Mouse (Mus musculus) mouse trophoblast stem cell (cell line): ENCODE results near the gene Rhox4e.
"Not testable (repeated sequence)": the region's sequence is repeated elsewhere in the genome, so short reads cannot be mapped to it uniquely, and the experiment has no call there.

Source experiments
- in situ Hi-C, 2 experiments: fragments of 300-500 bp; cut with MseI, MboI; formaldehyde crosslinking; loops; 2 replicates in 1 of 2; 3 replicates in 1 of 2; pipeline ENCODE4 v1.15.1; 2025

Gene Rhox4e

DNA sequence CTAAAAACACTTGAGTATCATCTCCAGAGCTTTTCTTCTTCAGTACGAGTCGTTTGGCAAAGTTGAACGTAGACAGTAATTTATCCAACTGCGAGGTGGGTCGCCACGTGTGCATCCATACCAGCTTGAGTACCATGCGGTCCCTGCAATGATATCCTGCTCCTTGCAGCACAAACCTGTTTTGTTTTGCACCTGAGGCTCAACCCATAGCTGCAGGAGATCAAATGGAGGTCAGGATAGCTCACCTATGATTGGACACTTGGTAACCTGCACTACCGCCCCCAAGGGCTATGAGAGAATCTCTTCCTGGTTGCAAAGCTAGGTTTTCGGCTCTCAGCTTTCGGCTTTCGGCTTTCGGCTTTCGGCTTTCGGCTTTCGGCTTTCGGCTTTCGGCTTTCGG lies at the start of gene Rhox4e:
Rhox4e (plus strand) TSS at position 301 of the 400 bp plus-strand sequence.
- in situ Hi-C loops, result not testable (repeated sequence)

- in situ Hi-C loops, result not testable (repeated sequence)
These were observed 43.2 kb upstream of the Rhox4e start, which contains the start of gene Rhox4d for GRCm38 (mm10) chrX:37514059-37514458. Rhox4d (plus strand) TSS chrX:37514359.

GRCm38 (mm10) chrX:37530152-37530551 lies 27.1 kb upstream of the Rhox4e start, which contains the start of gene Rhox2e:
Rhox2e (plus strand) TSS chrX:37530452.
- in situ Hi-C loops, result not testable (repeated sequence)

GRCm38 (mm10) chrX:37541719-37542118 lies 15.5 kb upstream of the Rhox4e start, which contains the start of gene Rhox3e:
Rhox3e (plus strand) TSS chrX:37542019.
- in situ Hi-C loops, result not testable (repeated sequence)

GRCm38 (mm10) chrX:37571105-37571504 lies 13.9 kb downstream of the Rhox4e start, which contains the start of gene Rhox2f:
Rhox2f (plus strand) TSS chrX:37571405.
- in situ Hi-C loops, result not testable (repeated sequence)

DNA sequence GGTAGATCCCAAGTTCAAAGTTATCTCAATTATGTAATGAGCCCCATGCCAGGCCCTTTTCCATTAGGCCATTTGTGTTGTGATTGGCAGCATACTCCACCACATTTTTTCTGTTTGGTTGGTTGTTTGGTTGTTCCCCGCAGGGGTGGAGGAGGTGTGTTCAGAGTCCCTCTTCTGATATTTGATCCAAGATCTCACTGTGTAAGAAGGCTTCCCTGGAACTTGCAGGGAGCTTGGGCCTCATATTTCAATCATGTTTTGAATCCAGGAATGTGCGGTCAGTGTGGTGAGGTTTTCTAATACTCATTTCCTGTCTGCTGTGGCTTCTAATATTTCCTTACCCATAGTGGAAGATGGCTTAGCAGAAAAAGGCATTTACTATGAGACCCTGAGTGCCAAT lies 15.4 kb downstream of the Rhox4e start:
- in situ Hi-C loops, result not testable (repeated sequence)

DNA sequence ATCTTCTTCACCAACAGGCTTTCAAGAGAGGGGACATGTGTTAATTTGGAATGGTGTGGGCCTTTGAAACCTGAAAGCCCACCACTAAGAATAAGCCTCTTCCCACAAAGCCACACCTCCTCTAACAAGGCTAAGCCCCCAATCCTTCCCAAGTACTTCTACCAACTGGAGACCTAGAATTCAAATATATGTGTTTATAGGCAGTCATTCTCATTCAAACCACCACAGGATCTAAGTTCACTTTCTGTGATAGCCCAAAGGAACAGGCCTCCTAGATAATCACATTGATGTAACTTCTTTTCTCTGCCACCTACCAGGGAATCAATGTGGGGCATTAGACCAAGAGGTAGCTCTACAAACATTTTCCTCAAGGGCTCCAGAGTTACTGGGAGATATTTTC lies 23.5 kb downstream of the Rhox4e start, which contains the start of gene Rhox3f:
Rhox3f (plus strand) TSS at position 301 of the 400 bp plus-strand sequence.
- in situ Hi-C loops, result not testable (repeated sequence)

DNA sequence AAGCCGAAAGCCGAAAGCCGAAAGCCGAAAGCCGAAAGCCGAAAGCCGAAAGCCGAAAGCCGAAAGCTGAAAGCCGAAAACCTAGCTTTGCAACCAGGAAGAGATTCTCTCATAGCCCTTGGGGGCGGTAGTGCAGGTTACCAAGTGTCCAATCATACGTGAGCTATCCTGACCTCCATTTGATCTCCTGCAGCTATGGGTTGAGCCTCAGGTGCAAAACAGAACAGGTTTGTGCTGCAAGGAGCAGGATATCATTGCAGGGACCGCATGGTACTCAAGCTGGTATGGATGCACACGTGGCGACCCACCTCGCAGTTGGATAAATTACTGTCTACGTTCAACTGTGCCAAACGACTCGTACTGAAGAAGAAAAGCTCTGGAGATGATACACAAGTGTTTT lies 50.4 kb downstream of the Rhox4e start, which contains the start of gene Rhox4f:
Rhox4f (minus strand) TSS at position 101 of the 400 bp plus-strand sequence.
- in situ Hi-C loops, result not testable (repeated sequence)
